Mouse (Mus musculus) midbrain, postnatal 0 days (tissue): Measurements from ENCODE around the gene Erp27. TPM values are rescaled to one million over a fixed set of nuclear protein-coding genes. Genes with fewer than 3 reads are reported as not detected.

ENCODE experiments used
- ATAC-seq: fragments of 200-750 bp; cut with Nextera tagmentation; 2 replicates; pipeline ENCODE4 v1.8.0; 2017; ENCODE audit warnings: moderate number of reproducible peaks, mild to moderate bottlenecking, moderate TSS enrichment, moderate library complexity; ENCODE audit not compliant: low FRiP score
- DNase-seq: peaks from one replicate; pipeline ENCODE4 v3.0.0-alpha.2; 2015; ENCODE audit warnings: low spot score
- H3K27ac ChIP-seq: fragments of 300-500 bp; sonication (generic); 2 replicates; pipeline ENCODE4 v1.5.1; 2014; ENCODE audit warnings: low read depth, mild to moderate bottlenecking, low read length, mixed read lengths
- H3K27me3 ChIP-seq: fragments of 300-500 bp; sonication (generic); 2 replicates; pipeline ENCODE4 v1.6.1; 2014; ENCODE audit warnings: low read length, control low read depth, mixed read lengths; ENCODE audit not compliant: insufficient read depth
- H3K36me3 ChIP-seq: fragments of 300-500 bp; sonication (generic); 2 replicates; pipeline ENCODE4 v1.6.1; 2014; ENCODE audit warnings: low read length, control low read depth, mixed read lengths; ENCODE audit not compliant: insufficient read depth
- H3K4me1 ChIP-seq: fragments of 300-500 bp; sonication (generic); 2 replicates; pipeline ENCODE4 v1.6.1; 2014; ENCODE audit warnings: mild to moderate bottlenecking, control low read depth, antibody characterized with exemption, low read length, mixed read lengths; ENCODE audit not compliant: insufficient read depth
- H3K4me2 ChIP-seq: fragments of 300-500 bp; sonication (generic); 2 replicates; pipeline ENCODE4 v1.6.1; 2014; ENCODE audit warnings: low read depth, mild to moderate bottlenecking, low read length, mixed read lengths; ENCODE audit not compliant: poor library complexity, severe bottlenecking
- H3K4me3 ChIP-seq: fragments of 300-500 bp; sonication (generic); 2 replicates; pipeline ENCODE4 v1.5.1; 2014; ENCODE audit warnings: low read depth, mild to moderate bottlenecking, low read length, moderate library complexity
- H3K9ac ChIP-seq: fragments of 300-500 bp; sonication (generic); replicated peaks from 2 replicates; pipeline ENCODE4 v1.6.1; 2014; ENCODE audit warnings: mild to moderate bottlenecking, low read length, moderate library complexity, mixed read lengths; ENCODE audit not compliant: poor library complexity, severe bottlenecking
- H3K9me3 ChIP-seq: fragments of 300-500 bp; sonication (generic); 2 replicates; pipeline ENCODE4 v1.6.1; 2016; ENCODE audit warnings: low read length, control low read depth
- CTCF ChIP-seq: IDR thresholded peaks from 2 replicates; pipeline ENCODE4 v1.5.1; 2016; ENCODE audit warnings: antibody characterized with exemption, mild to moderate bottlenecking
- WGBS: fragments of 180-500 bp; shearing (Covaris S2); extraction: QIAGEN DNeasy Blood & Tissue Kit; methylation state at CpG from one replicate; pipeline ENCODE4 v1.1.7; 2014; 5-methylcytosine and 5-hydroxymethylcytosine counted together
- polyA plus RNA-seq: library from polyadenylated mRNA; unstranded; fragments of >200 nt; fragmentation: Nextera tagmentation; extraction: Ambion mirVana; gene quantifications from 2 replicates; pipeline ENCODE4 v1.2.1, GENCODE M21; 2015
- total RNA-seq: library from RNA; depleted of rRNA; stranded (reverse); fragments of >200 nt; gene quantifications from 2 replicates; pipeline ENCODE4 v1.2.3, GENCODE M21; 2014

Gene Erp27
- total and polyA plus RNA-seq, 2 experiments from 2014 or later, result not detected

DNA sequence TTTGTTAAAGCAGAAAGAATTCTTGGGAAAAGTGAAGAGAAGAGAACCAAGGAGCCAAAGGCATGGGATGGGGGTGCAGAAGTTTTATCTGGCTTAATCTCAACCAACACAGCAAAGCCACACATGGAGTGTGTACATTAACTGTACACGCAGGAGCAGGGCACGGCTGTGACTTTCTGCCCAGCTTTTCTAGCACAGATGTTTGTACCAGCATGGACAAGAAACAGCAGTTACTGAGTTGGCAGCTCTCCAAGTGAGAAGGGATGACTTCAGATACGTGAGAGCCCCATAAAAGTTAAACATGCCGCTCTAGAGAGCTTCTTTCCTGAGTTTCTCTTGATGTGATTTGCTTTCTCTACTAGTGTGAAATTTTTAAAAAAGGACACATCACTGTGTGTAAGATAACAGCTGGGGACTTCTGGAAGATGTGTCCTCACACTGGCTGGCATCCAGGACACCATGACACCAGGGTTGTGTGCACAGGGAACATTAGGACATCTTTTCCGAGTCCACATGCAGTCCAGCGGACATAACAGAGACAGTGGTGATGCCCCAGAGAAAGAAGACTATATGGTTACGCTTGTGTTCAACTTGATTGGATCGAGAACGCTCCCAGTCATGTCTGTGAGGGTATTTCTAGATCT lies 11.6 kb downstream of the Erp27 start:
- Histone ChIP-seq H3K36me3 (no peaks in the 10 kb centered on the region), H3K4me3 (no peak overlapping the region), H3K9me3 (no peaks in the 10 kb centered on the region), H3K9ac (no peak overlapping the region), H3K27me3 (no peaks in the 10 kb centered on the region), H3K27ac (no peak overlapping the region), H3K4me1 (peaks cover 4% of the 10 kb centered on the region; the same call in 1 of the 2 replicates), H3K4me2 (no peak overlapping the region)
- DNase-seq (peak; percentile 43), ATAC-seq (no peak)
- WGBS, result 81% methylated on average over 9 of the region's 9 CpGs
- no peak for TF ChIP-seq CTCF

GRCm38 (mm10) chr6:136906937-136907293 lies 15.1 kb downstream of the Erp27 start:
- H3K36me3 ChIP-seq, result no peaks in the 10 kb centered on the region
- H3K9me3 ChIP-seq, result no peaks in the 10 kb centered on the region
- H3K27ac ChIP-seq, result no peak overlapping the region
- no peak overlapping the region for H3K4me2 ChIP-seq
- no peak overlapping the region for H3K9ac ChIP-seq
- no peaks in the 10 kb centered on the region for H3K27me3 ChIP-seq
- ATAC-seq (0 out of 2 replicates have a peak, but pooled peaks have one; percentile 31), DNase-seq (no peak)
- TF ChIP-seq CTCF, result no peak
- H3K4me3 ChIP-seq, result no peak overlapping the region
- no peaks in the 10 kb centered on the region for H3K4me1 ChIP-seq
- 76% methylated on average over 10 of the region's 10 CpGs for WGBS

DNA sequence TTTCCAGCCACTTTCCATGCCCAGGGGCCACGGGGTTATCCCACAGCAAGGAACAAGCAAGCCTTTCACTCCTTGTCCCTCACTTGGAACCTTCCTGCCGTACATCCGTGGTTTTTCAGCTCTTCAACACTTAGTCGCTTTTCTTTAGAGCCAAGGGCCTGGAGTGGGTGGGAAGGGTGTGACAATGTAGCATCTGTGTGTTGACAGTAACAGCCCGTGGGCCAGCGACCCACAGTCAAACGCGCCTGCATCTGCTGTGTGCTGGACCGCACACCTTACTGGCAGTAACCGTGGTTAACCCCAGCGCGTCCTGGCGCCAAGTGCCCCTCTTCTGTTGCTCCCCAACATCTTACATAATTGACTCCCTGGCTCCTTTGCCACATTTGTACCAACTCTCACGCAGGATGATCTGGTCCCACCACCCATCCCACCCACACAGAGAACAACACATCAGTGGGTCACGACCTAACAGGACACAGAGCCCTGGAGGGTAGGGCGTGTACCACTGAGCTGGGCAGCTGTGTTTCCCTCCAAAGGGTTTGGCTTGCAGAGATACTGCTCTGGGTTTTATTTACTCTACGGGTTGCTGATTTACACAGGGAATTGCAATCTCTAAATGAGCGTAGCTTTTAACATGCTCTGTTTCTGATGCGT lies 15.6 kb downstream of the Erp27 start:
- no peaks in the 10 kb centered on the region for H3K27me3 ChIP-seq
- no peak overlapping the region for H3K9ac ChIP-seq
- no peak overlapping the region for H3K4me2 ChIP-seq
- no peak for TF ChIP-seq CTCF
- no peaks in the 10 kb centered on the region for H3K9me3 ChIP-seq
- no peaks in the 10 kb centered on the region for H3K4me1 ChIP-seq
- DNase-seq, result no peak
- no peak overlapping the region for H3K27ac ChIP-seq
- whole genome bisulfite sequencing, result 89% methylated on average over 19 of the region's 19 CpGs
- no peak for ATAC-seq
- H3K4me3 ChIP-seq, result no peak overlapping the region
- no peaks in the 10 kb centered on the region for H3K36me3 ChIP-seq

DNA sequence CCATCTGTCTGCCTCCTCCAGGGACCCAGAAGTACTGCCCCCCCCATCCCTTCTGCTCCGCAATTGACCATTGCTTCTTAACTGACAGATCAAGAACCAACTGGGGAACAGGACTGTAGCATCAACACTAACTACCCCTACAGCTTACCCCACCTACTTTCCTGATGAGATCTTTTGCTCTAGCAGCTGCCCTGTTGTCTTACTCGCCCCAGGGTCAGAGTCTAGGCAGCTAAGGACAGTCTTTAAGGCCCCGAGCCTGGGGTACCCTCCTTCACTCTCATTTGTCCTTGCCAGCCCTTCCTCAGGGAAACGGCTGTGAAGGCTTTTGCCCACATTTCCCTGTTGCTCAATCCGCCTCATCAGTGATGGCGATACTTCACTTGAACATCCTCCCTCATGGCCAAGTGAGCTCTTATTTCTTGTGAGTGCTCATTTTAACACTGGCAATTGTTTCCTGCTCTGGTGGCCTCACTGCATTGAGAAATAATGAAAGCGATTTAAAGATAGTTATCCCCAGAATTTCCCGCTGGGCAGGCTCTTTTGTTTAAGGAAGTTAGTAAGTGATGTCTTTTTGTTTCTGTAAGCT lies 18.0 kb downstream of the Erp27 start:
- ATAC-seq, result no peak
- no peak overlapping the region for H3K4me2 ChIP-seq

GRCm38 (mm10) chr6:136902527-136902926 lies 19.5 kb downstream of the Erp27 start:
- DNase-seq, result no peak
- Histone ChIP-seq H3K9me3 (no peaks in the 10 kb centered on the region), H3K27me3 (no peaks in the 10 kb centered on the region), H3K36me3 (no peaks in the 10 kb centered on the region), H3K4me1 (no peaks in the 10 kb centered on the region), H3K4me2 (no peak overlapping the region), H3K9ac (no peak overlapping the region), H3K27ac (no peak overlapping the region), H3K4me3 (no peak overlapping the region)
- no peak for TF ChIP-seq CTCF
- WGBS, result 89% methylated on average over 9 of the region's 9 CpGs
- no peak for ATAC-seq

More for the DNA sequence above, 18.0 kb downstream of the Erp27 start:
- Histone ChIP-seq H3K4me1 (no peaks in the 10 kb centered on the region), H3K9ac (no peak overlapping the region), H3K4me3 (no peak overlapping the region), H3K27ac (no peak overlapping the region), H3K27me3 (no peaks in the 10 kb centered on the region), H3K36me3 (no peaks in the 10 kb centered on the region), H3K9me3 (no peaks in the 10 kb centered on the region)
- DNase-seq, result no peak
- TF ChIP-seq CTCF, result no peak
- 69% methylated on average over 8 of the region's 8 CpGs for WGBS

- Histone ChIP-seq H3K4me1 (no peaks in the 10 kb centered on the region), H3K27ac (no peak overlapping the region), H3K27me3 (no peaks in the 10 kb centered on the region), H3K4me3 (no peak overlapping the region), H3K4me2 (no peak overlapping the region), H3K9ac (no peak overlapping the region), H3K9me3 (no peaks in the 10 kb centered on the region), H3K36me3 (no peaks in the 10 kb centered on the region)
- DNase-seq (no peak), ATAC-seq (no peak)
- 79% methylated on average over 2 of the region's 2 CpGs for WGBS
- TF ChIP-seq CTCF, result no peak
These were observed 21.0 kb downstream of the Erp27 start for GRCm38 (mm10) chr6:136901010-136901409.
